Mouse (Mus musculus) Patski (cell line): ENCODE measurements around the gene Pdlim1. TPM values are rescaled to one million over a fixed set of nuclear protein-coding genes. Genes with fewer than 3 reads are reported as not detected.
A peak's percentile ranks its signal among the peaks of the same experiment; 100 is the strongest.

Experiments used
- ATAC-seq: fragments of 100-300 bp; one replicate; pipeline ENCODE4 v1.8.0; 2021
- CTCF ChIA-PET: fragments of 350-600 bp; sonication (Branson Sonifier 250); formaldehyde crosslinking; loops from one replicate; lab custom pipeline; 2022; ENCODE audit warnings: inconsistent platforms; lab: Charles Lee
- POLR2A ChIA-PET: fragments of 350-600 bp; sonication (Branson Sonifier 250); formaldehyde crosslinking; loops from one replicate; lab custom pipeline; 2022; ENCODE audit warnings: antibody characterized with exemption, inconsistent platforms; lab: Charles Lee
- DNase-seq: peaks from one replicate; pipeline ENCODE4 v3.0.0-alpha.2; 2011; ENCODE audit warnings: low read depth, low spot score
- H3K27me3 ChIP-seq: fragments of 371-371 bp; one replicate; pipeline ENCODE4 v1.5.1; 2021
- CTCF ChIP-seq: fragments of 100-300 bp; IDR thresholded peaks from one replicate; pipeline ENCODE4 v1.5.1; 2021
- in situ Hi-C: fragments of 300-500 bp; cut with MboI; formaldehyde crosslinking; loops from 3 replicates; pipeline ENCODE4 v1.11.1; 2018; ENCODE audit warnings: low pct_unique_long_range_greater_than_20kb, mixed read lengths
- polyA plus RNA-seq: library from polyadenylated mRNA; unstranded; gene quantifications from one replicate; pipeline ENCODE4 v1.2.3, GENCODE M21; 2021

Gene Pdlim1
- polyA plus RNA-seq, 1 experiment from 2014 or later = 13.5 TPM

- DNase-seq (no peak), ATAC-seq (no peak)
- POLR2A ChIA-PET = no interaction called here
- no peak for TF ChIP-seq CTCF
- in situ Hi-C loops = no loop called here
- no peaks in the 10 kb centered on the region for H3K27me3 ChIP-seq
- CTCF ChIA-PET = no interaction called here
These were observed 16.8 kb upstream of the Pdlim1 start for GRCm38 (mm10) chr19:40288415-40288814.

GRCm38 (mm10) chr19:40284704-40285103 lies 13.1 kb upstream of the Pdlim1 start:
- DNase-seq (no peak), ATAC-seq (no peak)
- ChIA-PET POLR2A (no interaction called here), CTCF (no interaction called here)
- no peak for TF ChIP-seq CTCF
- in situ Hi-C loops = no loop called here
- no peaks in the 10 kb centered on the region for H3K27me3 ChIP-seq

- DNase-seq (no peak), ATAC-seq (no peak)
- in situ Hi-C loops = no loop called here
- no peaks in the 10 kb centered on the region for H3K27me3 ChIP-seq
- ChIA-PET POLR2A (no interaction called here), CTCF (interaction anchor here (1.1 kb wide), 1 partner anchor 44 kb away, joined by 3 read pairs; no protein-coding TSS in a partner anchor)
- TF ChIP-seq CTCF = no peak
These were observed 11.8 kb upstream of the Pdlim1 start for GRCm38 (mm10) chr19:40283415-40283814.

GRCm38 (mm10) chr19:40278372-40279023 lies 6.9 kb upstream of the Pdlim1 start:
- no peaks in the 10 kb centered on the region for H3K27me3 ChIP-seq
- ATAC-seq (no peak), DNase-seq (no peak)
- TF ChIP-seq CTCF = no peak
- ChIA-PET POLR2A (no interaction called here), CTCF (no interaction called here)
- in situ Hi-C loops = no loop called here

- ChIA-PET CTCF (no interaction called here), POLR2A (no interaction called here)
- in situ Hi-C loops = no loop called here
- no peak for TF ChIP-seq CTCF
- no peaks in the 10 kb centered on the region for H3K27me3 ChIP-seq
- no peak for DNase-seq
- no peak for ATAC-seq
These were observed 5.9 kb upstream of the Pdlim1 start for GRCm38 (mm10) chr19:40277494-40277893.

GRCm38 (mm10) chr19:40275401-40276188 lies 4.0 kb upstream of the Pdlim1 start:
- H3K27me3 ChIP-seq = no peaks in the 10 kb centered on the region
- no peak for DNase-seq
- ATAC-seq = no peak
- ChIA-PET POLR2A (no interaction called here), CTCF (no interaction called here)
- in situ Hi-C loops = no loop called here
- no peak for TF ChIP-seq CTCF

- H3K27me3 ChIP-seq = no peaks in the 10 kb centered on the region
- DNase-seq (no peak), ATAC-seq (no peak)
- no peak for TF ChIP-seq CTCF
- in situ Hi-C loops = no loop called here
- POLR2A ChIA-PET = interaction anchor here (0.6 kb wide), 1 partner anchor 48 kb away, joined by 3 read pairs; no protein-coding TSS in a partner anchor
- CTCF ChIA-PET = interaction anchor here (1.6 kb wide), 1 partner anchor 10 kb away, joined by 4 read pairs; no protein-coding TSS in a partner anchor
These were observed 1.0 kb upstream of the Pdlim1 start for GRCm38 (mm10) chr19:40272674-40273073.

- in situ Hi-C loops = no loop called here
- no peak for TF ChIP-seq CTCF
- POLR2A ChIA-PET = interaction anchor here (0.7 kb wide), 1 partner anchor 21 kb away, joined by 7 read pairs; no protein-coding TSS in a partner anchor
- ATAC-seq (peak; percentile 46), DNase-seq (no peak)
- CTCF ChIA-PET = interaction anchor here (1.2 kb wide), 1 partner anchor 72 kb away, joined by 3 read pairs; no protein-coding TSS in a partner anchor
- H3K27me3 ChIP-seq = no peaks in the 10 kb centered on the region
These were observed 1.0 kb downstream of the Pdlim1 start for GRCm38 (mm10) chr19:40270351-40271307.

GRCm38 (mm10) chr19:40269526-40269925 lies 2.1 kb downstream of the Pdlim1 start:
- TF ChIP-seq CTCF = no peak
- ChIA-PET CTCF (interaction anchor here (0.7 kb wide), 1 partner anchor 1274 kb away, joined by 4 read pairs; no protein-coding TSS in a partner anchor), POLR2A (interaction anchor here (0.7 kb wide), 1 partner anchor 20 kb away, joined by 7 read pairs; no protein-coding TSS in a partner anchor)
- in situ Hi-C loops = no loop called here
- no peaks in the 10 kb centered on the region for H3K27me3 ChIP-seq
- DNase-seq = no peak
- ATAC-seq = no peak

- TF ChIP-seq CTCF = no peak
- POLR2A ChIA-PET = no interaction called here
- no peak for DNase-seq
- CTCF ChIA-PET = interaction anchor here (0.6 to 1.0 kb wide), 4 partner anchors 10 to 1325 kb away, joined by 3 read pairs; no protein-coding TSS in a partner anchor
- ATAC-seq = no peak
- in situ Hi-C loops = no loop called here
- H3K27me3 ChIP-seq = no peaks in the 10 kb centered on the region
These were observed 3.1 kb downstream of the Pdlim1 start for GRCm38 (mm10) chr19:40268493-40268892.
